Mouse (Mus musculus) megakaryocyte progenitor cell, adult 5-6 weeks (primary cell): ENCODE measurements at regions not wholly inside any gene's neighbourhood (a gene's known extent, or its start where the extent isn't known, plus 50 kb on each side); places are given as distances from the start of the nearest gene placed in this dataset.

Source experiments
- ATAC-seq: replicated peaks from 2 replicates; pipeline ENCODE4 v1.8.0; 2016; ENCODE audit warnings: mild to moderate bottlenecking, moderate TSS enrichment, inconsistent platforms; ENCODE audit not compliant: poor library complexity

DNA sequence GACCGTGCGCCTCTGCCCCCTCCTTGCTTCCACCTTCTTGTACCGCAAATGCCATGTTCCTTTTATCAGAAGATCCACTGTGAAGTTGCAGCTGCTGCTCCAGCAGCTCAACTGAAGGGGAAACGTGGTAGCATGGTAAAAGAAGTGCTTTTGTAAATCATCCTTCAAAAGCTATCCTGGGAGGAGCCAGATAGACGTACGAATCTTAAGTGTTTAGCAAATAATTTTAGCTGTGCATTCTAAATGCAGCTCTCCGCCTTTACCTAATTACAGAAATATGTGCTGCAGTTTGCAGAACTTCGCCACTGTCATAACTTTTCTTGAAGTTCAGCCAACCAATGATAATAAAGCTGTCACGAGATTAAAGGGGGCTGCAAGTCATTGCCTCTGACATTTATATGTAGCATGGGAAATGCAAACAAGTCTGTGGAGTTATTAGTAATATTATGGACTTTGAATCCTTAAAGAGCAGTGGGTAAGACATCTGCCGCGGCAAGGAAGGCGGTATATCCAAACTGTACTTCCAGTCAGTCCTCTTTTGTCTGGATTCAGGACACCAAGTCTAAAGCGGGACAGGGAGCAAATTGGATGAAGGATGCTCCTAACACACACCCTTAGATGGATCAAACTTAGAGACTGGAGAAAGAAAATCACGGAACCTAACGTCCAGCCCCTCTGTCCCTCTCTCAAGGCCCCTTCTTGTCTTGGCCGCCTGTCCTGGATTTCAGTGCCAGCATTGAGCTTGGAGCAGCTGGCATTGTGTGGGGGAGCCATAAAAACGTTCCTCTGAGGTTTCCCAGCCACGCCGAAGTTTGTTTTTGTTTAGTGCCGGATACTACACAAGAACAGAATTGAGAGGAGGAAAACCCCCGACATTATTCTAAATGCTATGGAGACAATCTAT is 320.7 kb downstream of the Epha7 start:
- peak; percentile 60 for ATAC-seq

DNA sequence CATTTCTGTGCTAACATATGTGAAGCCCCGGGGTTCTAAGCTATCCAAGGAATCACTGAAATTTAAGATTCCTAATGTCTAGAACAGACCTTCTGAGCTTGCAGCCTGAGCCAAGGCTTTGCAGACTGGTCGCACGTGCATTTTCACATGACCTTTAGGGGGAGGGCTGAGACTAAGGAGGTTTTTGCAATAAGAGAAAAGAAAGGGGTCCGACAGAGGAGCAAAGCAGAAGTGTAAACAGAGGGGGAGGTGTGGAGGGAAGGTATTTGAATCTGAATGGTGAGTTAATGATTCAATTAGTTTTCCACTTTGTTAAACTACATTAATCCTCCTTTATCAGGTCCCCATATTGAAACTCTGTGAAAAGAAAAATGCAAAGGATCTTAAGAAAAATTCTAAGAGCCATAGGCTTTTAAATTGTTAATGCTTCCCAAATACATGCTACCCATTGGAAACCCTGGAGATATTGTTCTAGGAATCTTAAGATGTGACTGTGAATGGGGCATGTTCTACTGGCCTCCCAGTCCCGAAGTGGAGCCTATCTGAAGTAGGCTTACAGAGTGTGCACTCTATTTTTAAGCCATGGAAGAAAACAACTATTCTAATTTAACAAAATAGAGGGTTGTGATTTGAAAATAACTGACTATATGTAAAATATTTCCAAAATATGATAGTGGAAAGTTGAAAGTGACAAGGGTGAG is 322.9 kb downstream of the Epha7 start:
- ATAC-seq: no peak

DNA sequence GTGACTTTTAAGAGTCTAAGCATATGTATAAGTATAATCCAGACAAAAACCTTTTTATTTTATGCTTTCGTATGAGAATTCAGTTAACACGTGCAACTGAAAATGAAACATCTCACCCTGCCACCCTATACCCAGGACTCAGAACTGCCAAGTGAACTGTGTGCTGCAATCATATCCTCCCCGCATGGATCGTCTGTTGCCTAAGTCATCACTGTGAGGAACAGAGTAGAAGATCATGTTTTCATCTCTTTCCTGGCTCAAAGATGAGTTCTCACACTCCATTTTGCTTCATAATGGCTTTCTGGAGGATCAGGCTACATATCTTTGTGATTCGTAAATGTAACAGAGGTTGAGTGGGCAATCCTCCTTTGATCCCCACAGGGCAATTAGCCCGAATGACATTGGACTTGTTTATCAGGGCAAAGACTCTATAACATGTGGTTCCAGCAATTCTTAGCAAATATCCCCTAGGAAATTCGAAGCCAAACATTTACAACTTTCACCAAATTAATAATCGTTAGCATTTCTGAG is 325.9 kb downstream of the Epha7 start:
- peak; percentile 44; the same call in 1 of the 2 replicates for ATAC-seq

DNA sequence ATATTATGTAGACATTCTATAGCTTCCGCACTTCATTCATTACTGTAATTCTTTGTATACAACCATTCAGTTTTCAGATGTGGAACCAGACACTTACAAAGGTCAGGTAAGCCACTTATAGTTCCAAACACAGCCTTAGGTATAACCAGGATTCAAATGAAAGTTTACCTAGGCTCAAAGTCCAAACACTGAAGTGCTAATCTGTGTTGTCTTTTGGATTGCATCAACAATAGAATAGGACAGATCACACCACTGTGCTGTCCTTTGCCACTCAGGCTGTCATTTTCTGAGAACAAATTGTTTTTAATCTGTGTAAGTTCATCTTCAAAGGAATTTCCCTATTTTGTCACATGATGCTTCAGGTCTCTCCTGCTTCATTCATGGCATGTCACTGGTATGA is 330.5 kb downstream of the Epha7 start:
- ATAC-seq: no peak

DNA sequence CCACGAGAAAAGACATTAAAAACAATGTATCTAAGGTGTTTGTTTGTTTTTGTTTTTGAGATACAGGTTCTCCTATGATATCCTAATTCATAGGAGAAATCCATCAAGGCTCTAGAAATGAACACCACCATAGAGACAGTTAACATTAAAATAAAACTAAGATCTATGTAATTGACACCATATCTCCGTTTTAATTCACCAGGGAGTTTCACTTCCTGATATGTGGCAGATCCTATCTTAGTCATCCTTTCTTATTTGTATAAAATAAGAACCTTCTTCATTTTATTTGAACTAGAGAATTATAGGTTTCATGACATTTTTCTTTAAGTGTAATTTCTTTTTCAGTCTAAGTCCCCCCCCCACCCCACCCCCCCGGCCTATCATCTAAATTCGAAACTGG is 332.3 kb downstream of the Epha7 start:
- peak; percentile 58 for ATAC-seq

DNA sequence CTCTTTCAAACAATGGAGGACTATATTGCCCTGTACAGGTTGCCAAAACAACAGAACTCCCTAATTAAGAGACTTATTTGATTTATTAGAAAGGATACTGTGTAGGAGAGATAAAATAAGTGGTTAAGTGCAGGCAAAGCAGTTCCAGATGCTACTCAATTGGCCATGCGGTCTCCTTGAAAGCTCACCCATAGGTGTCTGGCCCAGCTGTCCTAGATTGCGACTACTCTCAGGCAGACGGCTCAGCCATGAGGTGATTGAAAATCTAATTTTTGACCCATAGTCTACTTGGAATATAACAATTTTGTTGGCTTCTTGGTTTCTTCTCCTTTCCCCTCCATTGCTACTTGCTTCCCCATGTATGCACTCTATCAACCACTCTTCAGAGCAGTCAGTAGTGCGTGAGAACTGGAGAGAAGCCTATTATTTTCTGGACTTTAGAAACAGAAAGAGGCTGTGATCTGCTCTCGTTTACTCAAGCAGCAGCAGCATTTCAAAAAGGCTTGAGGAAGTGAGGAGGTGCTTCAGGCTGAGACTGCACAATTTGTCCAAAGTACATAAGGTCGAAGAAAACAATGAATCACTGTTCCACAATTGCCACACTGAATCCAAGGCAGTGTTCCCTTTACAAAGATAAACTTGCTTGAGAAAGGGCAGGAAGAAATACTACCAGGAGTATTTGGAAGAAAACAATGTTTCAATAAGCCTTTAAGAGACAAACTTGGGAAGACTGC is 339.4 kb downstream of the Epha7 start:
- no peak for ATAC-seq

DNA sequence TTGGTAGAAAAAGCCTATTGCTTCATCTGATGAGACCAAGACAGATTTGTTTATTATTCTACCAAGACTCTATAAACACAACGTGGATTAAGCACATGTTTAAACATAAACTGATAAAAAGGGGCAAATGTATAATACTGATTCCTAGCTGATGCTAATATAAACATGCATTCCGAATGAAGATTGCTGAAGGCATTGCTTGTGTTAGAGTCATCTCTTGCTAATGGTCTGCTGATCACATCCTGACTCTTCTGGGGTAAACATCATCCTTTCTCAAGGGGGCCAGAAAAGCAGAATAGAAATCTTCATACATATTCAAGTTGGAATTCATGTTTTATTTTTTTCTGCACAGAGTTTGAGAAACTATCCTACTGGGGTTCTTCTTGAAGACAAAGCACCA is 369.6 kb downstream of the Epha7 start:
- no peak for ATAC-seq

DNA sequence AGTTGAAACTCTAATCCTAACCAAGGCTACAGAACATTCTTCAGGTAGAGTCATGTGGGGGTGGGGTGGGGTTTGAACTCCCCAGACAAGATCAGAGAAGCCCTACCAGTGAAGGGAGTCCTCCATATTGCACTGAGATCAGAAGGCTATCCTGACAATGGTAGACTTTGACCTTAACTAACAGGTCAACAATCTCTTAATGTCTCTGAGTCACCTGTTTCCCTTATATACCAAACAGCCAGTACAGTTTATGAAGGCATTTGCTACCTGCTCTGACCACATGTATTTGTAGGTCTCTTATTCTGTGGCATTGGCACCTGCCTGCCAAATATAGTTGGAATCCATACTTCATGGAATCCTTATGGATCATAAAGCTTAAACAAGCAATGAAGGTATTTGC is 370.5 kb downstream of the Epha7 start:
- ATAC-seq: no peak

DNA sequence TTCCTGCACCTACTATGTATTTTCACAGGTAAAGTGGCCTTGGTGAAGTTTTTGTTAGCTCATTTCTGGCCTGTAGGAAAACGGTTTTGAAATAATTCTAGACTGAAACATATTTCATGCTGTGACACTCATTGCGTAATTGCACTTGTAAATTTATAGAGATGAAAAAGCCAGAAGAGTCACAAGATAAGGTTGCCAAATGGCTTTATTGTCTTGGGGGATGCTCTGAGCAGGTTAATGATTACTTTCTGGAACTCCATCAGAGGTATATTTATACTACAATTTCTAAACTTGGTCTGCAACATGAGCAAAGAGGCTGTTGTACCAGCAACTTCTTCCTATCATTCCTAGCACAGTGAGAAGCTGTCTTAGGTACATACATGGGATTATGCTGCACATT is 370.9 kb downstream of the Epha7 start:
- ATAC-seq: no peak

DNA sequence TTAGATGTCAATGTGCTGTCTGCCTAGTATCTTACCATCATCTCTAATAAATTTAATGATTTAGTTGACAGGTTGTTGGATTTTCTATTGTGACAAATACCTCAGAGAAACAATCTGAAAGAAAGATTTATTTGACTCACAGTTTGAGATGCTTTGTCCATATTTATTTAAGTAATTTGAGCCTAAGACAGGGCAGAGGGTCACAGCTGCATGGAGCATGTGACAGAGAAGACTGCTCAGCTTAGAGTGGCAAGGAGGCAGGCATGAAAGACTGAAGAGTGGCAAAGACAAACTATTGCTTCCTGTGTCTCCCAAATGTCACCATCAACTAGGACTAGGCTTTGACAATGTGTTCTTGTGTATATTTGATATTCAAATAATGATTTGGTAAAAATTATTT is 388.0 kb downstream of the Epha7 start:
- ATAC-seq: no peak
